Mouse (Mus musculus): ENCODE results near the gene Itpr3.

Gene Itpr3

GRCm38 (mm10) chr17:27056812-27057516, at the start of gene Itpr3:
Itpr3 (plus strand) TSS chr17:27057304.
- CTCF ChIA-PET: interaction anchor here (1.1 kb wide), 1 partner anchor 30 kb away, joined by 3 read pairs; no protein-coding TSS in a partner anchor

GRCm38 (mm10) chr17:27008277-27008676, 48.8 kb upstream of the Itpr3 start:
- CTCF ChIA-PET: no interaction called here

DNA sequence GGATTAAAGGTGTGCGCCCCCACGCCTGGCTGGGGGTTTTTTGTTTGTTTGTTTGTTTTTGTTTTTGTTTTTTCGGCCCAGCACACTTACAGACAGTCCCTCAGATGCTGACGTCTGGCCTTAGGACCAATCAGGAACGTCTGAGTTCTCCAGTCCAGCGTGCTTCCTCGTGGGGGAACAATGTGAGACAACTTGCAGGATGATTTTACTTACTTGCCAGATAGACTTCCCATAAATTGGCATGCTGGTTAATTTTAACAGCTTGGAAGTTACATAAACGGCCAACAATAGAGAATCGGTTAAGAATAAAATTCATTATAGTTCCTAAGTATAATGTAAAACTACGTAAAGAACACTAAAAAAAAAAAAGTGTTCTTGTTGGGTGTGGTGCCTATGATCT, 45.9 kb upstream of the Itpr3 start:
- CTCF ChIA-PET: interaction anchor here (0.6 kb wide), 1 partner anchor 744 kb away, joined by 8 read pairs; no protein-coding TSS in a partner anchor

DNA sequence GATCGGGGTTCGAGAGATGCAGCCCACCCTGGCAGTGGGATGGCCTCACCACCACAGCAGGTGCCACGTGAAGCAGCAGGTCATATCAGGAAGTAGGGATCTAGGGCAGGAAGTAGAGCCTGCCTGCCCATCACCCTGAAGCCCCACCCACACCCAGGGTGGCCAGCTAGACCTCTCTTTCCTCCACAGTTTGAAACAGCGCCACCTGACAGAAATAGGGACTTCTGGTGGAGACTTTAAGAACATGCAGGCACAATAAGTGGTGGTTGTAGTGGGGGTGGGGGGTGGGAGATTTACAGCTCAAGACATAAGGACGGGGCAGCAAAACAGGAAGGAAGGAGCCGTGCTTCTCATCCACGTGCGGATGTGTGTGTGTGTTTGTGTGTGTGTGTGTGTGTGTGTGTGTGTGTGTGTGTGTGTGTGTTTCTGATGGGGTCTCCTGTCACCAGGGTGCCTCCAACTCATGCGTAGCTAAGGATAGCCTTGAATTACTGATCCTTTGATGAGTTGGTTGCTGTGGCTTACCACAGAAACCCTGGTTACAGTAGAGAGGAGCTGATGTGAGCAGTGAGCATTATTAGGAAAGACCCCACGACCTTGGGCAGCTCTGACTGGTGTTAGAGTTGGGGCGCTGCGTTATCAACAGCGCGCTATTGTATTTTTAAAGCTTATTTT, 45.0 kb upstream of the Itpr3 start:
- CTCF ChIA-PET: interaction anchor here (0.6 to 0.7 kb wide), 3 partner anchors 88 to 1037 kb away, joined by 3 to 6 read pairs (median 3); no protein-coding TSS in a partner anchor

DNA sequence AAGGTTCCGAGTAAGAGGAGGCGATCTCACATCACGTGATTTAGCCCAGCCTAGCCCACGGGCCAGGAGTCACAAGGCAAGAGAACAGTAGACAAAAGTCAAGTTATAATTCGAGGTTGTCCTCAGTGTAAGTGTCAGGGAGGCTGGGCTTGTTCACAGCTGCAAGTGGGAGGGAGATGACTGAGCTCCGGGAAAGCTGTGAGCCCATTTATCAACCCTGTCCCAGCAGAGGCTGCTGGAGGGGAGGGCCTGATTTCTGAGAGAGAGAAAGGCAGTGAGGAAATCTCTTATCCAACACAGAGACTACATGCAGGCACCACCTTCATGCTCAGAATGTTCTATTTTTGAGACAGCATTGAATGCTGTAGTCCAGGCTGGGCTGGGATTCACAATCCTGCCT, 44.2 kb upstream of the Itpr3 start:
- CTCF ChIA-PET: interaction anchor here (0.7 kb wide), 2 partner anchors 260 to 1036 kb away, joined by 3 to 6 read pairs; no protein-coding TSS in a partner anchor

DNA sequence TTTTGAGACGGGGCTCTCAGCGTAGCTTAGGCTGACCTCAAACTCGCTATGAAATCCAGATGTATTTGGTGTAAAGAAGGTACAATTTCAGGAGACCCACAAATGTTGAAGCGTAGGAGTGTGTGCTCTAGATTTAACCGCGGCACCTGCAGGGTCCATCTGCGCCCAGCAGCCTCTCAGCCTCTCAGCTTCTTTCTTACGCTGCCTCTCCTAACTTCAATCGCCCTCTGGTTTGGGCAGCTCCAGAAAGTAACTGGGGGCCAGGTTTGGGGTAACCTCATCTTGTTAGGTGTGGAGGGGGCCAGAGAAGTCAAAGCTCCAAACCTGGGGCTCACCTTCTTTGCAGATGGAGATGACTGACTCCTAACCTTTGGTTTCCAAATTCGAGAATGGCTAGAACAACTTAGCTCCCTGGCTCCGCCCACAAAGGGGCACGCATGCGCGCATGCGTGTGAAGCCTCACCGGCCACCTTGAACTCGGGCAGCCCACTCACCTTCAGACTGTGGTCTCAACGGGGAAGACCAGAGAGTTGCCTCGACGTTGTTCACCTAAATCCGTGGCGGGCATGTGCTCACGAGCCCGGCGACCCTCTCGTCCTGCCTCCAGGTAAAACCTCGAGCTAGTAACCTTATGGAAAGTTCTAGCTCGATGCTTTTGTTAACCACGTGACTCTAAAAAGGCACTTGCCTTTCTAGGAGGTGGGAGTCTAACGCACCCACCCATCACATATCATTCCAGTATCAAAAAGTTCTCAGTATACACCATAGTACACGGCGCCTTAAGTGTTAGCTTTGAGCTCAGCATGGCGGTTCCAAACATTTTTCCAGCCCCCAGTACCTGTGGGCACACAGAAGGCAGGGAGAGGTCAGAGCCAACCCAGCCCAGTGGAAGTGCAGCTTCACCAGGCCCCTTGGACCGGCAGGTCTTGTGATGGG, 39.3 kb upstream of the Itpr3 start:
- CTCF ChIA-PET: interaction anchor here (0.6 kb wide), 1 partner anchor 425 kb away, joined by 4 read pairs; no protein-coding TSS in a partner anchor

DNA sequence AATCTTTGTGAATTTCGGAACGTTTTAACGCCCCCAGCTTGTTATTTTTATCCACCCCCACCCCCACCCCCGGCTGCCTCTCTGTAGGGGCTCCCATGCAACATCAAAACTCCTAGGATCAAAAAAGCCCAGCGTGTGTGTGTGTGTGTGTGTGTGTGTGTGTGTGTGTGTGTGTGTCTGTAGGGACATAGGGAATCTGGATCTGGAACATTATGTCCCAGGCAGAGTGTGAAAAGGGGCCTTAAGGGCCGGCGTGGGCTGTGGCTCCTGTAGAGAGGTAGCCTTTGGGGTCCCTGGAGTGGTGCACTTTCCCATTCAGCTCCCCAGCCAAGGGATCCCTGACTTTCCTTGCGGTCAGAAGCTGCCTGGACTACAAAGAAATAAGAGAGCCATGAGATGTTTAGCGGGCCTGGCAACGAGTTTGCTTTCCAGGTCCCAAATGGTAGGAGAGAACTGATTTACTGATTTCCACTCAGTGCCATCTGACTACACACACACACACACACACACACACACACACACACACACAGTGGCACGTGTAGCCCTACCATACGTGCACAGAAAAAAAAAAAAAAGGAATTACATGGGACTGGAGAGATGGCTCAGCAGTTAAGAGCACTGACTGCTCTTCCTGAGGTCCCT, 38.4 kb upstream of the Itpr3 start:
- CTCF ChIA-PET: no interaction called here

- CTCF ChIA-PET: no interaction called here
These were observed 36.0 kb upstream of the Itpr3 start for GRCm38 (mm10) chr17:27021076-27021475.

DNA sequence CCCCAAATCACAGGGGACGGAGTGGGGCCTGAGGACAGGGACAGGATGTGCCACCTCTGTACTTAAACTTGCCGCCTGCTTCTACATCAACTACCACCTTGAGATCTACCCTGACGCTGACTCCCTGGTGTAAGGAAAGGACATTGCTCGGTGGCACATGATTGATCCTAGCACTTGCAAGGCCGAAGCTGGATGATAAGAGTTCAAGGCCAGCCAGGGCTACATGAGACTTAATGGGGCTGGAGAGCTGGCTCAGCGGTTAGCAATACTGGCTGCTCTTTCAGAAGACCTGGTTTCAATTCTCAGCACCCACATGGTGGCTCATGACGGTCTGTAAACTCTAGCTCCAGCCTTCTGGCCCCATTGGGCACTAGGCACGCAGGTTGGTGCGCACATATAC, 35.4 kb upstream of the Itpr3 start:
- CTCF ChIA-PET: no interaction called here

DNA sequence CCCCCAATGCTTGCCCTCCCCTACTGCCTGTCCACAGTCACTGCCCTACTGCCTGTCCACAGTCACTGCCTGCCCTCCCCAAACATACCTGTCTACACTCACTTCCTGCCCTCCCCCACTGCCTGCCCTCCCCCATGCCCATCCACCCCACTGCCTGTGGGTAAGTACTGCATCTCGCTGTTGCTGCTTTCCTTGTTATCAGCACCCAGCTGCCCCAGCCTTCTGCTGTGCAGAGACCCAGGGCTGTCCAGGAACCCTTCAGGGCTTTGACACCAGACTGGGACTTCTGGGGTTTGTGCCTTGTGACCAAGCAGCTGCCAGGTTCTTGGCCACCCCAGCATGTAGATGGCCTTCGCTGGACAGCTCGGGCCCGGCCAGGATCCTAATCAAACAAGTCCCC, 33.8 kb upstream of the Itpr3 start:
- CTCF ChIA-PET: interaction anchor here (0.6 to 1.5 kb wide), 3 partner anchors 10 to 515 kb away, joined by 3 to 14 read pairs (median 3); no protein-coding TSS in a partner anchor

DNA sequence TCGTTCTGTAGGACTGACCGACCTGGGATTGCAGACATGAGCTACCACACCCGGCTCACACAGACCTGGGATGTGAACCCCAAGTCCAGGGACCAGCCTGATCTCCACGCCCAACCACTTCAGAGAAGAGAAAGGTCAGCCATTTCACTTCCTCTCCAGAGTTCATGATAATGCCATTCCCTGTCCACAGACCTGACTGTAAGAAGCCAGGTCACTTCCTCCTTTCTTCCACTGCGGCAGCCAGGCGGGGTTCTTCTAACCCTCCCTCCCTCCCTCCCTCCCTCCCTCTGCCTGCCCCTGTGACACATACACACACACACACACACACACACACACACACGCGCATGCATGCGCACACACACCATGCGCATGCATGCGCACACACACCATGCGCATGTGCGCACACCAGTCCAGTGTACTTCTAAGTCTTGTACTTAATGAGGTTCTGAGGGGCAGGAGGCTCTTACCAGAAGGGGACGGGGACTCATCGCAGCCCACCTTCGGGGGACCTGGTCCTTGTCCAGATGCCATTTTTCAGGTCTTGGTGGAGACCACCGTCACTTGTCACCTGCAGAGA, 31.7 kb upstream of the Itpr3 start:
- CTCF ChIA-PET: interaction anchor here (0.7 to 0.8 kb wide), 2 partner anchors 20 to 61 kb away, joined by 3 read pairs; no protein-coding TSS in a partner anchor

DNA sequence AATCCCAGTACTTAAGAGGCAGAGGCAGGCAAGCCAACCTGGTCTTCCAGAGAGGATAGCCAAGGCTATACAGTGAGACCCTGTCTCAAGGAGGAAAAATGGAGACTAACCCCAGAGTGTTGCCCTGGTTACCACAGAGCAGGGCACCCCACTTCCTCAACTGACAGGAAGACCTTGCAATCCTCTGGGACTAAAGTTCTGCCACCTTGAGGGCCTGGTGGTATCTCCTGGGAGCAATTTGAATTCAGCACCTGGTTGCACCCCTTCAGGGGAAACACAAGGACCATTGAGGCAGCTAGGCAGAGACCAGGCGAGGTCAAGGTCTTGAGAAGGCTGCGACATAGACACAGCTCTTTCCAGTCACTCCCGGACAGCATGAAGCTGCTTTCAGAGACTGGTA, 31.2 kb upstream of the Itpr3 start:
- CTCF ChIA-PET: interaction anchor here (0.7 kb wide), 1 partner anchor 20 kb away, joined by 3 read pairs; no protein-coding TSS in a partner anchor

GRCm38 (mm10) chr17:27027460-27028283, 29.4 kb upstream of the Itpr3 start:
- CTCF ChIA-PET: no interaction called here

DNA sequence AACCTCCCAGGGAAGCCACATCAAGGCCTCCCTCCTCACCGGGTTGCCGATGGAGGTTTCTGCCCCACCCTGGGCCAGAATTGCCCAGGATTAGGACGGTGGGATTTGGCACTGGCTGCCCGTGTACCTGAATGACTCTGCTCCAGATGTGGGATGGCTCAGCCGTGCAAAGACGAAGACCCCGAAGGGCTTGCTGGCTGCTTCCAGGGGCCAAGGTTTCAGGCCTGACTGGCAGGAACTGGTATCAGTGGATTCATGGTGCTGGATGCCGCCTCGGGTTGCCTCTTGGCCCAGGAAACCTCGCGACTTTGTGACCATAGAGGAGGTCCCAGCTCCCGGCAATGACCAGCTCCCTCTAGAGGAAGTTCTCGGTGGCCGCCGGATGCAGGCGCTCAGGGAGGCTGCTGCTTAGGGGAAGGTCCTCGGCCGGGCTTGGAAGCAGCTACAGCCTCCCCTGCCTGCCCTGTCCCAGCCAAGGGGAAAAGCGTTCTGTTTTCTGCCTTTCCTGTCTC, 28.8 kb upstream of the Itpr3 start:
- CTCF ChIA-PET: interaction anchor here (0.7 to 1.1 kb wide), 3 partner anchors 30 to 55 kb away, joined by 3 to 5 read pairs (median 3); no protein-coding TSS in a partner anchor

DNA sequence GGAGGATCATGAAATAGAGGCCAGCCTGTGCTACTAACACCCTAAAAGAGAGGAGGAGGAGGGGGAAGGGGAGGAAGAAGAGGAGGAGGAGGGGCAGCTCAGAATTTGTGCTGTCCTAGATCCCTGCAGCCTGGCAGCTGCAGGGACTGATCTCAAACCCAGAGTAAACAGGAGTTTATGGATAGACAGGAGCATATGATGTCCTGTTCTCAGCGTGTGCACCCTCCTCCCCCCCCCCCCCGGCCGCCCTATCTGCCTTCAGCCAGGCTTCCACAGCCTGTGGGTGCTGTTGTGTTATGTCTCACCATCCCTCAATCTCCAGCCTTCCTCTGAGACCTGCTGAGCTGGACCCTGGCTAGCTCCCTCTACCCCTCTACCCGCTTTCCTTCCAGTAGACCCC, 28.2 kb upstream of the Itpr3 start, which contains the start of gene Bak1:
Gene Bak1, minus strand, starts transcription at position 101 of the 400 bp plus-strand sequence.
- CTCF ChIA-PET: interaction anchor here (0.7 to 1.1 kb wide), 3 partner anchors 31 to 55 kb away, joined by 3 to 5 read pairs (median 3); no protein-coding TSS in a partner anchor

DNA sequence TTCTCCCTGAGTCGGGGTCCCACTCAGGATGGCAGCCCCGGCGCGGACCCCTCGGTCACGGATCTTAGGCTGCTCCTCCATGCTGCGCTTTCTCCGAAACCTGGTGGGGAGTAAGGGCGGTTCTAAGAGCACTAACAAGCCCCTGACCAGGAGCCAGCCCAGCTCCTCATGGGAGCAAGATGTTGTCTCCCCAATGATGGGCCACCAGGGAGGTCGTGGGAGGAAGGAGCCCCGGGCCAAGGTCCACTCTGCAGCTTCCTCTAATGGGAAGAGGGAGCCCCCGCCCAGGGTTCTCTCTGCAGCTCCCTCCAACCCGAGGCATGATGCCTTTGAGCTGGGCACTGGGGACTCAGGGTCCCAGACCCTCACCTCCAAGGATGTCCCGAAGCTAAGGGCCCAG, 27.7 kb upstream of the Itpr3 start:
- CTCF ChIA-PET: interaction anchor here (1.0 to 1.1 kb wide), 3 partner anchors 27 to 56 kb away, joined by 3 to 4 read pairs (median 3); no protein-coding TSS in a partner anchor

DNA sequence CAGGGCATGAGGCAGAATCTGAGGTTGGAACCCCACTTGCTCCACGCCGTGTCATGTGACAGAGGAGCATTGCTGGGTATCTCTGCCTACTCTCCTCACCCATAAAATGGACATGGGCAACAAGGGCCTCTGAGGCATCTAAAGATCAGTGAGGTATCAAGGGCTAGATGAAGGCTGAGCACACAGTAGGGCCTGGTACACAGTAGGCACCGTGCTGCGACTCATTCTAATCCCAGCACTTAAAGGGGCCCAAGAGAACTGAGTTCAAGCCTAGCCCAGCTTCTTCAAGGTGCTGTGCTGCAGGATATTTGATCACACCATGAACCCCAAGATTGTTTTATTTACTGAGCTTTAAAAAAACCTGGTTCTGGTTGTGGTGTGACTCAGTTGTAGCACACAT, 26.2 kb upstream of the Itpr3 start:
- CTCF ChIA-PET: interaction anchor here (2.6 kb wide), 1 partner anchor 55 kb away, joined by 9 read pairs; no protein-coding TSS in a partner anchor

GRCm38 (mm10) chr17:27032328-27032727, 24.8 kb upstream of the Itpr3 start:
- CTCF ChIA-PET: interaction anchor here (0.8 to 2.6 kb wide), 2 partner anchors 54 to 56 kb away, joined by 3 to 9 read pairs; no protein-coding TSS in a partner anchor

GRCm38 (mm10) chr17:27032869-27033268, 24.2 kb upstream of the Itpr3 start:
- CTCF ChIA-PET: interaction anchor here (0.8 to 2.6 kb wide), 2 partner anchors 53 to 55 kb away, joined by 3 to 9 read pairs; no protein-coding TSS in a partner anchor
